Mouse (Mus musculus) intestine, embryonic 15.5 days (tissue): ENCODE measurements around the gene Nek11. TPM values are rescaled to one million over a fixed set of nuclear protein-coding genes. Genes with fewer than 3 reads are reported as not detected.
"Not testable (repeated sequence)": the region's sequence is repeated elsewhere in the genome, so short reads cannot be mapped to it uniquely, and the experiment has no call there.

ENCODE experiments used
- ATAC-seq: fragments of 200-750 bp; cut with Nextera tagmentation; 2 replicates; pipeline ENCODE4 v1.8.0; 2017; ENCODE audit warnings: moderate TSS enrichment, moderate library complexity
- H3K27ac ChIP-seq: fragments of 300-500 bp; sonication (generic); 2 replicates; pipeline ENCODE4 v1.5.1; 2015; ENCODE audit warnings: mild to moderate bottlenecking, inconsistent platforms
- H3K27me3 ChIP-seq: fragments of 300-500 bp; sonication (generic); replicated peaks from 2 replicates; pipeline ENCODE4 v1.6.1; 2015; ENCODE audit warnings: inconsistent platforms
- H3K36me3 ChIP-seq: fragments of 300-500 bp; sonication (generic); 2 replicates; pipeline ENCODE4 v1.6.1; 2015; ENCODE audit warnings: inconsistent platforms
- H3K4me1 ChIP-seq: fragments of 300-500 bp; sonication (generic); replicated peaks from 2 replicates; pipeline ENCODE4 v1.6.1; 2015; ENCODE audit warnings: inconsistent platforms
- H3K4me2 ChIP-seq: fragments of 300-500 bp; sonication (generic); replicated peaks from 2 replicates; pipeline ENCODE4 v1.6.1; 2015; ENCODE audit warnings: mild to moderate bottlenecking, inconsistent platforms
- H3K4me3 ChIP-seq: fragments of 300-500 bp; sonication (generic); replicated peaks from 2 replicates; pipeline ENCODE4 v1.5.1; 2015; ENCODE audit warnings: inconsistent platforms
- H3K9ac ChIP-seq: fragments of 300-500 bp; sonication (generic); 2 replicates; pipeline ENCODE4 v1.6.1; 2015; ENCODE audit warnings: inconsistent platforms
- H3K9me3 ChIP-seq: fragments of 300-500 bp; sonication (generic); 2 replicates; pipeline ENCODE4 v1.6.1; 2016; ENCODE audit warnings: inconsistent platforms
- WGBS: fragments of 180-500 bp; shearing (Covaris S2); methylation state at CpG from one replicate; pipeline ENCODE4 v1.1.7; 2015; 5-methylcytosine and 5-hydroxymethylcytosine counted together
- polyA plus RNA-seq: library from polyadenylated mRNA; unstranded; fragments of >200 nt; fragmentation: Nextera tagmentation; extraction: Ambion mirVana; gene quantifications from 2 replicates; pipeline ENCODE4 v1.2.1, GENCODE M21; 2015

The Nek11 gene
- polyA plus RNA-seq, 1 experiment from 2014 or later, result 0.20 TPM

- H3K36me3 ChIP-seq, result no peaks in the 10 kb centered on the region
- no peaks in the 10 kb centered on the region for H3K27me3 ChIP-seq
- no peaks in the 10 kb centered on the region for H3K4me1 ChIP-seq
- no peak overlapping the region for H3K4me3 ChIP-seq
- no peak overlapping the region for H3K4me2 ChIP-seq
- 30% methylated on average over 5 of the region's 5 CpGs for WGBS
- H3K27ac ChIP-seq, result no peak overlapping the region
- no peak overlapping the region for H3K9ac ChIP-seq
- no peak for ATAC-seq
- H3K9me3 ChIP-seq, result no peaks in the 10 kb centered on the region
Measured at GRCm38 (mm10) chr9:105244024-105244423, 151.3 kb downstream of the Nek11 start.

- no peak for ATAC-seq
Measured at GRCm38 (mm10) chr9:105214434-105214833, 180.9 kb downstream of the Nek11 start.

GRCm38 (mm10) chr9:105200305-105200704 lies 195.0 kb downstream of the Nek11 start:
- no peak for ATAC-seq
- Histone ChIP-seq H3K27ac (no peak overlapping the region), H3K27me3 (no peaks in the 10 kb centered on the region), H3K36me3 (no peaks in the 10 kb centered on the region), H3K4me3 (no peak overlapping the region), H3K9ac (no peak overlapping the region), H3K4me2 (no peak overlapping the region), H3K4me1 (no peaks in the 10 kb centered on the region), H3K9me3 (no peaks in the 10 kb centered on the region)
- WGBS, result 84% methylated on average over 1 of the region's 1 CpGs

More at GRCm38 (mm10) chr9:105214434-105214833, 180.9 kb downstream of the Nek11 start:
- WGBS, result 59% methylated on average over 4 of the region's 4 CpGs
- Histone ChIP-seq H3K9me3 (no peaks in the 10 kb centered on the region), H3K9ac (no peak overlapping the region), H3K4me1 (no peaks in the 10 kb centered on the region), H3K4me3 (no peak overlapping the region), H3K27me3 (no peaks in the 10 kb centered on the region), H3K27ac (no peak overlapping the region), H3K4me2 (no peak overlapping the region), H3K36me3 (no peaks in the 10 kb centered on the region)

- H3K9ac ChIP-seq, result no peak overlapping the region
- H3K9me3 ChIP-seq, result no peaks in the 10 kb centered on the region
- H3K4me3 ChIP-seq, result no peak overlapping the region
- H3K4me2 ChIP-seq, result no peak overlapping the region
- 72% methylated on average over 3 of the region's 3 CpGs for WGBS
- H3K4me1 ChIP-seq, result no peaks in the 10 kb centered on the region
- H3K27ac ChIP-seq, result no peak overlapping the region
- ATAC-seq, result no peak
- H3K36me3 ChIP-seq, result no peaks in the 10 kb centered on the region
- H3K27me3 ChIP-seq, result no peaks in the 10 kb centered on the region
Measured at GRCm38 (mm10) chr9:105186725-105187124, 208.6 kb downstream of the Nek11 start.

GRCm38 (mm10) chr9:105182392-105182791 lies 212.9 kb downstream of the Nek11 start:
- Histone ChIP-seq H3K9me3 (no peaks in the 10 kb centered on the region), H3K27me3 (no peaks in the 10 kb centered on the region), H3K36me3 (no peaks in the 10 kb centered on the region), H3K4me2 (no peak overlapping the region), H3K4me1 (no peaks in the 10 kb centered on the region), H3K9ac (no peak overlapping the region), H3K27ac (no peak overlapping the region), H3K4me3 (no peak overlapping the region)
- no peak for ATAC-seq
- 85% methylated on average over 3 of the region's 3 CpGs for WGBS

GRCm38 (mm10) chr9:105144992-105145391 lies 250.3 kb downstream of the Nek11 start, which contains the start of gene 1700080E11Rik:
1700080E11Rik (minus strand) TSS chr9:105145092.
- no peak within 1 kb of the TSS for H3K4me3 ChIP-seq
- 73% methylated on average over 6 of the region's 6 CpGs for WGBS
- no peak within 1 kb of the TSS for H3K27ac ChIP-seq
- H3K9me3 ChIP-seq, result no peaks in the 10 kb centered on the region
- no peaks in the 10 kb centered on the region for H3K27me3 ChIP-seq
- no peaks in the 10 kb centered on the region for H3K4me1 ChIP-seq
- H3K9ac ChIP-seq, result no peak within 1 kb of the TSS
- H3K4me2 ChIP-seq, result no peak within 1 kb of the TSS
- no peaks in the 10 kb centered on the region for H3K36me3 ChIP-seq
- ATAC-seq, result no peak

- H3K4me3 ChIP-seq, result no peak overlapping the region
- 27% methylated on average over 6 of the region's 6 CpGs for WGBS
- no peak overlapping the region for H3K27ac ChIP-seq
- no peak overlapping the region for H3K9ac ChIP-seq
- H3K27me3 ChIP-seq, result no peaks in the 10 kb centered on the region
- H3K4me2 ChIP-seq, result peak overlapping the region; percentile 19; the same call in 1 of the 2 replicates
- no peaks in the 10 kb centered on the region for H3K4me1 ChIP-seq
- no peaks in the 10 kb centered on the region for H3K9me3 ChIP-seq
- no peaks in the 10 kb centered on the region for H3K36me3 ChIP-seq
- peak; percentile 95 for ATAC-seq
Measured at GRCm38 (mm10) chr9:105139204-105139603, 256.1 kb downstream of the Nek11 start.

- no peak overlapping the region for H3K4me2 ChIP-seq
- H3K9ac ChIP-seq, result no peak overlapping the region
- H3K27ac ChIP-seq, result no peak overlapping the region
- no peaks in the 10 kb centered on the region for H3K27me3 ChIP-seq
- H3K4me3 ChIP-seq, result no peak overlapping the region
- no peaks in the 10 kb centered on the region for H3K9me3 ChIP-seq
- H3K36me3 ChIP-seq, result no peaks in the 10 kb centered on the region
- ATAC-seq, result no peak
- 44% methylated on average over 1 of the region's 1 CpGs for WGBS
- peaks cover 3% of the 10 kb centered on the region; the same call in 1 of the 2 replicates for H3K4me1 ChIP-seq
Measured at GRCm38 (mm10) chr9:105136404-105136803, 258.9 kb downstream of the Nek11 start.

- no peak overlapping the region for H3K27ac ChIP-seq
- H3K9me3 ChIP-seq, result no peaks in the 10 kb centered on the region
- ATAC-seq, result no peak
- no peak overlapping the region for H3K9ac ChIP-seq
- no peaks in the 10 kb centered on the region for H3K27me3 ChIP-seq
- no peak overlapping the region for H3K4me2 ChIP-seq
- 81% methylated on average over 5 of the region's 5 CpGs for WGBS
- H3K4me3 ChIP-seq, result no peak overlapping the region
- no peaks in the 10 kb centered on the region for H3K36me3 ChIP-seq
- H3K4me1 ChIP-seq, result peaks cover 3% of the 10 kb centered on the region
Measured at GRCm38 (mm10) chr9:105134536-105134935, 260.8 kb downstream of the Nek11 start.

- H3K9me3 ChIP-seq, result no peaks in the 10 kb centered on the region
- ATAC-seq, result peak; percentile 50
- H3K27ac ChIP-seq, result peak overlapping the region; percentile 88
- H3K4me3 ChIP-seq, result peak overlapping the region; percentile 74
- H3K9ac ChIP-seq, result no peak overlapping the region
- 25% methylated on average over 5 of the region's 5 CpGs for WGBS
- no peaks in the 10 kb centered on the region for H3K27me3 ChIP-seq
- peaks cover 3% of the 10 kb centered on the region for H3K4me1 ChIP-seq
- H3K36me3 ChIP-seq, result no peaks in the 10 kb centered on the region
- H3K4me2 ChIP-seq, result peak overlapping the region; percentile 85
Measured at GRCm38 (mm10) chr9:105132002-105132367, 263.3 kb downstream of the Nek11 start.

- H3K4me3 ChIP-seq, result peak within 1 kb of the TSS; percentile 74
- WGBS, result under 1% methylated on average over 60 of the region's 60 CpGs
Measured at GRCm38 (mm10) chr9:105131253-105132001, 263.9 kb downstream of the Nek11 start, which contains the start of gene Nudt16. Nudt16 (minus strand) TSS chr9:105131824.

GRCm38 (mm10) chr9:105130331-105130730 lies 265.0 kb downstream of the Nek11 start:
- no peaks in the 10 kb centered on the region for H3K36me3 ChIP-seq
- no peak overlapping the region for H3K4me3 ChIP-seq
- H3K4me2 ChIP-seq, result peak overlapping the region; percentile 85
- H3K4me1 ChIP-seq, result peaks cover 3% of the 10 kb centered on the region
- ATAC-seq, result no peak
- no peaks in the 10 kb centered on the region for H3K27me3 ChIP-seq
- no peaks in the 10 kb centered on the region for H3K9me3 ChIP-seq
- no peak overlapping the region for H3K9ac ChIP-seq
- 94% methylated on average over 8 of the region's 8 CpGs for WGBS
- no peak overlapping the region for H3K27ac ChIP-seq

More at GRCm38 (mm10) chr9:105131253-105132001, 263.9 kb downstream of the Nek11 start, which contains the start of gene Nudt16:
- ATAC-seq, result peak; percentile 100
- Histone ChIP-seq H3K36me3 (no peaks in the 10 kb centered on the region), H3K27ac (peak within 1 kb of the TSS; percentile 88), H3K9me3 (no peaks in the 10 kb centered on the region), H3K4me1 (peaks cover 3% of the 10 kb centered on the region), H3K27me3 (no peaks in the 10 kb centered on the region), H3K4me2 (peak within 1 kb of the TSS; percentile 85), H3K9ac (peak within 1 kb of the TSS; percentile 76)

GRCm38 (mm10) chr9:105125206-105125605 lies 270.1 kb downstream of the Nek11 start:
- H3K27me3 ChIP-seq, H3K4me3 ChIP-seq, H3K36me3 ChIP-seq, ATAC-seq, H3K9me3 ChIP-seq, H3K4me1 ChIP-seq, H3K4me2 ChIP-seq, H3K9ac ChIP-seq, H3K27ac ChIP-seq: not testable (repeated sequence)
- WGBS, result 73% methylated on average over 3 of the region's 3 CpGs
